Mouse (Mus musculus) heart, embryonic 14.5 days (tissue): ENCODE results near the gene Trim46. TPM values are rescaled to one million over a fixed set of nuclear protein-coding genes. Genes with fewer than 3 reads are reported as not detected.

ENCODE experiments used
- ATAC-seq: fragments of 200-750 bp; cut with Nextera tagmentation; 2 replicates; pipeline ENCODE4 v1.8.0; 2017; ENCODE audit warnings: low read depth, moderate TSS enrichment; ENCODE audit not compliant: insufficient number of reproducible peaks, insufficient read depth, low FRiP score
- H3K27ac ChIP-seq, 2 experiments: fragments of 200-500 bp in 1 of 2; fragments of 300-500 bp in 1 of 2; sonication (generic) in 1 of 2; replicated peaks in 1 of 2; 2 replicates each; pipeline ENCODE4 v1.5.1; 2012 to 2014; ENCODE audit warnings: low read depth in 2 of 2, low read length in 2 of 2, control low read depth in 1 of 2, mild to moderate bottlenecking in 1 of 2, mixed read lengths in 1 of 2; ENCODE audit not compliant: control insufficient read depth in 1 of 2, insufficient read depth in 1 of 2
- H3K27me3 ChIP-seq: fragments of 300-500 bp; sonication (generic); 2 replicates; pipeline ENCODE4 v1.6.1; 2014; ENCODE audit warnings: mild to moderate bottlenecking, low read length, control low read depth; ENCODE audit not compliant: control insufficient read depth, insufficient read depth
- H3K36me3 ChIP-seq: fragments of 300-500 bp; sonication (generic); 2 replicates; pipeline ENCODE4 v1.6.1; 2014; ENCODE audit warnings: mild to moderate bottlenecking, control low read depth, low read length, mixed read lengths; ENCODE audit not compliant: control insufficient read depth, insufficient read depth
- H3K4me1 ChIP-seq, 2 experiments: fragments of 200-500 bp in 1 of 2; fragments of 300-500 bp in 1 of 2; sonication (generic) in 1 of 2; 2 replicates each; pipeline ENCODE4 v1.6.1; 2012 to 2014; ENCODE audit warnings: low read length in 2 of 2, control low read depth in 1 of 2, mixed read lengths in 1 of 2; ENCODE audit not compliant: control insufficient read depth in 2 of 2, insufficient read depth in 2 of 2
- H3K4me2 ChIP-seq: fragments of 300-500 bp; sonication (generic); 2 replicates; pipeline ENCODE4 v1.6.1; 2014; ENCODE audit warnings: mild to moderate bottlenecking, low read length
- H3K4me3 ChIP-seq, 2 experiments: fragments of 200-500 bp in 1 of 2; fragments of 300-500 bp in 1 of 2; sonication (generic) in 1 of 2; 2 replicates each; pipeline ENCODE4 v1.5.1; 2012 to 2014; ENCODE audit warnings: low read length in 2 of 2, mild to moderate bottlenecking in 2 of 2, control low read depth in 1 of 2, low read depth in 1 of 2, moderate library complexity in 1 of 2; ENCODE audit not compliant: control insufficient read depth in 1 of 2, insufficient read depth in 1 of 2
- H3K9ac ChIP-seq: fragments of 300-500 bp; sonication (generic); 2 replicates; pipeline ENCODE4 v1.6.1; 2014; ENCODE audit warnings: mild to moderate bottlenecking, low read length
- H3K9me3 ChIP-seq: fragments of 300-500 bp; sonication (generic); 2 replicates; pipeline ENCODE4 v1.6.1; 2016; ENCODE audit warnings: low read length, control low read depth; ENCODE audit not compliant: control insufficient read depth
- WGBS: fragments of 180-500 bp; shearing (Covaris S2); extraction: QIAGEN DNeasy Blood & Tissue Kit; methylation state at CpG from one replicate; pipeline ENCODE4 v1.1.7; 2014; 5-methylcytosine and 5-hydroxymethylcytosine counted together
- polyA plus RNA-seq: library from polyadenylated mRNA; unstranded; fragments of >200 nt; fragmentation: Nextera tagmentation; extraction: Ambion mirVana; gene quantifications from 2 replicates; pipeline ENCODE4 v1.2.1, GENCODE M21; 2014

Trim46 gene
- polyA plus RNA-seq, 1 experiment from 2014 or later: 0.95 TPM

DNA sequence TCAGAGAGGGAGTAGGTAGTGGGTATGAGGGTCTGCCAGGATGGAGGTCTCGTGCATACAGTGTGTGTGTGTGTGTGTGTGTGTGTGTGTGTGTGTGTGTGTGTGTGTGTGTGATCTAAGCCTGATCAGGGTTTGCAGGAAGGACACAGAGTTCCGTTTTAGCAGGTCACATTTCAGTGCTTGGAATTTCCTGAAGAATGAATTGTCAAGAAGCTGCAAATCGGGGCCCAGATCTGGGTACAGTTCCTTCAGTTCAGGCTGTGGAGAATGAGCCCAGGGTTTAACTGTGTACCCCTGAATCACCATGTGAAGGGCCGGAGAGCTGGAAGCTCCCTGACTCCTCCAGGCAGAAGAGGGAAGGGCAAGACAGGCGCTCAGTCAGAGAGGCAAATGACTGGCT is 41.2 kb upstream of the Trim46 start:
- 49% methylated on average over 5 of the region's 5 CpGs for WGBS
- Histone ChIP-seq H3K36me3 (no peaks in the 10 kb centered on the region), H3K4me3 (no peak overlapping the region), H3K27ac (peak overlapping the region; percentile 33 to 46), H3K9me3 (no peaks in the 10 kb centered on the region), H3K27me3 (no peaks in the 10 kb centered on the region), H3K9ac (no peak overlapping the region), H3K4me1 (peaks cover 0 to 5% of the 10 kb centered on the region in 2 experiments; a peak in 1 of 4 replicates), H3K4me2 (no peak overlapping the region)
- no peak for ATAC-seq

DNA sequence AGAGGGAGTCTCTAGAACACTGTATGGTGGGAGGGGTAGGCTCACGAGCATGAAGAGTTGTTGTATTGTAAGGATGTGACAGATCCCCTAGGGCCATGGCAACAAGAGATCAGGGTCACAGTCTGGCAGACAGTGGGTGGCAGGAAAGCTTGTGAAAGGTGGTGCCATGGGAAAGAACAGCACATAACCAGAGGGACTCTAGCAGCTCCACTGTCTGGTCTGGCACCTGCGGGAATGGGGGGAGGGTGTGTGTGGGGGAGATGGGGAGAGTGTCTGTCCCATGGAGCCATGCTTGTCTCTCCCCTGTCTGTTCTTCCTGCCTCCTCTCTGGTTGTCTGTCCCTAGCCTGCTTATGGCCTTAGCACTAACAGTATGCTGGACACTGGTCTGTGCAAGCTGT is 39.4 kb upstream of the Trim46 start:
- H3K9ac ChIP-seq: no peak overlapping the region
- H3K4me2 ChIP-seq: no peak overlapping the region
- peaks cover 7 to 9% of the 10 kb centered on the region in 2 experiments; a peak in 3 of 4 replicates for H3K4me1 ChIP-seq
- no peaks in the 10 kb centered on the region for H3K27me3 ChIP-seq
- H3K36me3 ChIP-seq: no peaks in the 10 kb centered on the region
- no peak for ATAC-seq
- no peak overlapping the region for H3K27ac ChIP-seq
- WGBS: 36% methylated on average over 2 of the region's 2 CpGs
- no peaks in the 10 kb centered on the region for H3K9me3 ChIP-seq
- H3K4me3 ChIP-seq: no peak overlapping the region

DNA sequence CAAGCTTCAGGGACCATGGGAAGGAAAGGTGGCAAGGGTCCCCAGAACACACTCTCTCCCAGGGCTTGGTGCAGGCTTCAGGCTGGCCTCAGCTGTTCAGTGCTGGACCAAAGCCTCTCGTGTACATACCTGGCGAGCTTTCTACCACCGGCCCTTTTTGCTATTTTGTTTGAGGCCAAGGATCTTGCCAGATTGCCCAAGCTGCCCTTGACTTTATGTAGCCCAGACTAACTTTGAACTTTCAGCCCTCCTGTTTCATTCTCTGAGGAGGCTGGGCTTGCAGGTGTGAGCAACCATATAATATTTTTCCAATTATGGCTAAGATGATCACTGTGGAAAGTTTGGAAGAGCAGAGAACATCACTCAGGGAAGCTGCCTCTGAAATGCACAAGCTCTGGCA is 38.2 kb upstream of the Trim46 start:
- no peak overlapping the region for H3K4me2 ChIP-seq
- 87% methylated on average over 3 of the region's 3 CpGs for WGBS
- ATAC-seq: no peak

DNA sequence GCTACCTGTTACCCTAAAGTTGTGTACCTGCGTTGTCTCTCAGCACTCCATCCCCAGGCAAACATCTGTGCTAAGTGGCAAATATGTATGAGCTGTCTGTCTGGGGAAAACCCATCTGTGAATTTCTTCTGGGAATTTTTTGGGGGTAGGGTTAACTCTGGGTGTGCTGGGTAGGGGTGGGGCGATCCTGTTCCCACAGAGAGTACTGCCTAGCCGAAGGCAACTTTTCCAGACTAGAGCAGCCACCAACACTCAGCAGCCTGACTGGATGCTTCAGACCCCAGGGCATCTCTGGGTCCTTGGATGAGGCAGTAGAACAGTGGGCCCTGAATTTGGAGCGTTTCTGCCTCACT is 36.2 kb upstream of the Trim46 start:
- H3K36me3 ChIP-seq: no peaks in the 10 kb centered on the region
- peaks cover 17 to 31% of the 10 kb centered on the region in 2 experiments for H3K4me1 ChIP-seq
- no peak overlapping the region for H3K27ac ChIP-seq
- no peak overlapping the region for H3K9ac ChIP-seq
- ATAC-seq: no peak
- H3K9me3 ChIP-seq: no peaks in the 10 kb centered on the region
- H3K27me3 ChIP-seq: no peaks in the 10 kb centered on the region
- 26% methylated on average over 4 of the region's 4 CpGs for WGBS
- H3K4me2 ChIP-seq: no peak overlapping the region
- no peak overlapping the region for H3K4me3 ChIP-seq

More for the DNA sequence above, 38.2 kb upstream of the Trim46 start:
- Histone ChIP-seq H3K4me3 (no peak overlapping the region), H3K27ac (no peak overlapping the region), H3K9ac (no peak overlapping the region), H3K9me3 (no peaks in the 10 kb centered on the region), H3K36me3 (no peaks in the 10 kb centered on the region), H3K4me1 (peaks cover 11 to 14% of the 10 kb centered on the region in 2 experiments; a peak in 3 of 4 replicates), H3K27me3 (no peaks in the 10 kb centered on the region)

DNA sequence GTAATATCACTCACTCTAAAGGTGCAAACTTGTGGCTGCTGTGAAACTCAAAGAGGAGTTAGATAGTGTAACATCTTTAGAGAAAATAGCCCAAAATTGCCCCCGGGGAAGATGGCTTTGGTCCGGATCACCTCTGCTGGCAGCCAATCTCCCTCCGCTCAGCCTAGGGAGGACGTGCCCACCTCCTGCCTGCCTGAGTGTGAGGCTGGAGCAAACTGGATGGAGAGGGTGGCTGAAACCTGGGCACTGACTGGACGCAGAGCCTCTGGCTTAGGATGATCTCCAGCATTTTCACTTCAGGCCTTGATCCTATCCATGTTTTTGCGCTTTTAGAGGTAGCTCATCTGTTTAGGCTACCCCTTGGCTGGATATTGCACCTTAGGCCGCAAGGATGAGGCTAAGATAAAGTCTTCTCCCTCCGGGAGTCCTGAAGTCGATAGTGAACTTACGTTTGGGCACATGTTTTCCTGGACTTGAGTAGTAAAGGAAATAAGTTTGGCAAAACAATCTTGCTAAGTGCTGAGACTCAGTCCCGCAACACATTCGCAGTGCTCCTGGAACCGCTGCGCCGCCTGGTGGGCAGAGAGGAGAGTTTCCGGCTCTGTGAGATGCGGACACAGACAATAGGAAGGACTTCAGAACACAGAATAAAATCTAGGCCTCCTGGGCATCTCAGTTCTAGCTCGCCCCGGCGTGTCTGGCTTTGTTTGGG is 35.6 kb upstream of the Trim46 start:
- Histone ChIP-seq H3K27me3 (no peaks in the 10 kb centered on the region), H3K36me3 (no peaks in the 10 kb centered on the region), H3K27ac (0 out of 4 replicates have a peak overlapping the region, but pooled peaks of 1 of the 2 experiments have one; percentile 61), H3K4me3 (peak overlapping the region; percentile 63 to 65; a peak in 3 of 4 replicates), H3K9me3 (no peaks in the 10 kb centered on the region), H3K9ac (peak overlapping the region; percentile 86), H3K4me1 (peaks cover 22 to 36% of the 10 kb centered on the region in 2 experiments), H3K4me2 (peak overlapping the region; percentile 97)
- 13% methylated on average over 20 of the region's 20 CpGs for WGBS
- ATAC-seq: no peak

DNA sequence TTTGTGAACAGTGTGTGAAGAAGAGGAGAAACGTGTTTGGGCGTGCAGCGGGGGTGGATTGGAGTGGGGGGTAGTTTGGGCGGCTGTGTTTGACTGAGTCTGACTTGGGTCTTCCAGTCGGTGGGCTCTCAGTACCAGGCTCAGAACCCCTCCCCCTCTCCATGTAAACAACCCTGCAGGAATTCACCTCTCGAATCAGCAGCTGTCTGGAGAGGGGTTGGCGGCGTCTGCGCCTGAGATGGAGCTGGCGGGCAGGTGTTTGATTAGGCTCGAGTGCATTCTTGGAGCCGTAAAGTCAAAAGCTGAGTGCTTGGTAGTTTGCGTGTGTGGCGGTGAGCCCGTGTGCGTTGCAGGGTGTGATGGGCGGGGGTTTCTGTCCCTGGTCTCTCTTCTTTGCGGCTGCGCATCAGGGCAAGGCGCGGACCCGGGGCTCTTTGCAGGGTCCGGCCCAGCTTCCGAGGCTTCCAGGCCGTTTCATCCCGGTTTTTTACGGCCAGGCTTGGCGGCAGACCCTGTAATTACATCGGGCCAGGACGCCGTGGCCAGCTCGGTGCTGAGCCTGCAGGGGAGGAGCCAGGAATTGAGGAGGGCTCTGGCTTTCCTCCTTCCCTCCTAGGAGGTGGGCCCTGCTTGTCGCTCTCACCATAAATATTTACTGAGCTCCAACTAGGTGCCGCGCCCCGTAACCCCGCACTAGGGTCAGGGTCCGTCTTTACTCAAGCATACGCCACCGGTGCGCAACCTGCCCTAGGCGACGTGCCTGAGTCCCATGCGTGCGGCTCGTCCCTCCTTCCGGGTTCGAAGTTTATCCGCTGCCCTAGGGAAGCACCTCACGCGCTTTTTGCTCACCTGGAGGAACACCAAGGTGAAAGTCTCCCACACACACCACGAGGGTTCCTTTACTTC is 34.8 kb upstream of the Trim46 start, which contains the start of gene Efna1:
Gene Efna1, minus strand, starts transcription at position 537 of the 906 bp plus-strand sequence.
- ATAC-seq: 0 out of 2 replicates have a peak, but pooled peaks have one; percentile 8
- Histone ChIP-seq H3K4me1 (peaks cover 24 to 39% of the 10 kb centered on the region in 2 experiments), H3K9me3 (no peaks in the 10 kb centered on the region), H3K36me3 (peaks cover 5% of the 10 kb centered on the region), H3K4me3 (peak within 1 kb of the TSS; percentile 63 to 65), H3K4me2 (peak within 1 kb of the TSS; percentile 97), H3K9ac (peak within 1 kb of the TSS; percentile 86), H3K27ac (peak within 1 kb of the TSS in 1 of 2 experiments; percentile 87; a peak in 2 of 4 replicates), H3K27me3 (no peaks in the 10 kb centered on the region)
- WGBS: under 1% methylated on average over 52 of the region's 52 CpGs

DNA sequence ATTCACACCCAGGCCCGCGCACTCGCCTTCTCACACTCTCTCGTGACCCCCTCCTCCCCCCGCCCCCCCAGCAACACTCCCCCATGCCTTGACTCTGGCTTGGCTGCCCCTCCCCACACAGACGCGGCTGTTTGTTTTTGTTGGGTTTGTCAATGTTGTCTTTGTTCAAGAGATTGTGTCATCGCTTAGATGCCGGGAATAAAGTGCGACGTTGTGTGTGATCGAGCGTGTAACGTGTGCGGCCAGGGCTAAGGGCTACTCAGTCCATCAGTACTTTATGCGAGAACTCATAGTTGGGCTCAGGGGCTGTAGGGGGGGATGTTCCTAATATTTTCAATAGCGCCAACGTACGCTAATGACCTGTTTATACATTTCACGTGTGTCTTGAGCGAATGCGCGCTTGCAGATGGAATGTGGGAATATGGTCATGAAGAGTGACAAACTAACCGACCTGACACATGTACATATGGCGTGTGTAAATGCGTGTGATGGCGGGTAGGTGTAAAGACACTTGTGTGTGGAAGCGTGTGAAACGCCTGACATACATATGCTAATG is 34.0 kb upstream of the Trim46 start:
- Histone ChIP-seq H3K4me3 (peak overlapping the region; percentile 63 to 65), H3K27ac (peak overlapping the region; percentile 74 to 87), H3K4me1 (peaks cover 24 to 39% of the 10 kb centered on the region in 2 experiments), H3K9me3 (no peaks in the 10 kb centered on the region), H3K36me3 (peaks cover 12% of the 10 kb centered on the region), H3K9ac (peak overlapping the region; percentile 86), H3K27me3 (no peaks in the 10 kb centered on the region), H3K4me2 (peak overlapping the region; percentile 97)
- WGBS: under 1% methylated on average over 29 of the region's 29 CpGs
- 0 out of 2 replicates have a peak, but pooled peaks have one; percentile 3 for ATAC-seq
